ENCODE assay signal across 8 mouse cellular contexts in the genomic region with DNA sequence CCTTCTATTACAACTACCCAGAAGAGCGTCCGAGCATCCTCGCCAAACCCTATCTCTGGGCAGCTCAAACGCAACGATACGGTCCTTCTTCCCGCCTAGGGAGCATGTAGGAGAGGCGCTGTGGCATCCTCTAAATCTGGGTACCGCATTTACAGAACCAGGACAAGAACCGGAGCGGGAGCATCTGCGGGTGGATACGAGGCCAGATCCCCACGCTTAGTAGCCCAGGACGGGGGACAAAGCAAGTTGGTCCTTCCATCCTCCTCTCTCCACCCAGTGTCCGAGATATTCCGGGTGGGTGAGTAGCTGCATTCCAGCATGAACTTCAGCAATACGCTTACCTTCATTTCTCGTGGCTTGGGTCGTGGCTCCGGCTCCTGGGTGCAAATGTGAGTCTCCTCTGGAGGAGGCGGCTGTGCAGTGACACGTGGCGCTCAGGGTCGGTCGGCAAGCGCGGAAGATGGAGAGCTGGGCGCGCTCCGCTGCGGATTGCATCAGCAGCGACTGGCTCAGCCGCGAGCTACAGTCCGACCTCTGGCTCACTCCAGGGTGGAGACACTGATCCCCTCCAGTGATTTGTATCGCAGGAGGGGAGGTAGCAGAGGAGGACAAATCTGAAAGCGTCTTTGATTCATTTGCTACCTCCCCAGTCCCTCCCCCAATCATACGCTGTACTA. TPM values are rescaled to one million over a fixed set of nuclear protein-coding genes. Genes with fewer than 3 reads are reported as not detected.
A peak's percentile ranks its signal among the peaks of the same experiment; 100 is the strongest.
DNase-seq lines count a peak whose midpoint lies in the region; ATAC-seq and TF ChIP-seq lines count a peak whose summit lies in the region.

A gene (minus strand): TSS at position 637 of the 677 bp plus-strand sequence.

- TF ChIP-seq CTCF in bone marrow macrophage, adult 2 months (IDR thresholded peaks at IDR 0.05; ENCODE audit: low read depth, low read length): no peak

- peaks cover 45% of the 10 kb centered on the region for H3K27me3 ChIP-seq in kidney, embryonic 15.5 days
- peaks cover 26% of the 10 kb centered on the region for H3K27me3 ChIP-seq in liver, embryonic 16.5 days (ENCODE audit: control insufficient read depth, insufficient read depth, low read depth, low read length)

- DNase-seq in frontal cortex, postnatal 25 days (ENCODE audit: low spot score in 2 of 2): no peak
- peak; percentile 90 for DNase-seq in A20 (ENCODE audit: low read depth, low spot score)
- DNase-seq in frontal cortex, adult 2 months (ENCODE audit: extremely low spot score in 1 of 2, low spot score in 1 of 2): peak in 1 of 2 experiments; percentile 21
- peak; percentile 40 to 45 for DNase-seq in right cerebral cortex, postnatal 10 days (ENCODE audit: low spot score in 2 of 2)

- H3K27ac ChIP-seq in bone marrow macrophage, adult 2 months (ENCODE audit: insufficient read depth, low read depth, low read length): no peak within 1 kb of the TSS
- H3K27ac ChIP-seq in kidney, embryonic 15.5 days: no peak within 1 kb of the TSS
- H3K27ac ChIP-seq in liver, embryonic 16.5 days (ENCODE audit: low read length): no peak within 1 kb of the TSS

- peak within 1 kb of the TSS; percentile 79 for H3K4me2 ChIP-seq in kidney, embryonic 15.5 days
- H3K4me2 ChIP-seq in liver, embryonic 16.5 days (ENCODE audit: low read depth, low read length): peak within 1 kb of the TSS; percentile 39

- H3K36me3 ChIP-seq in kidney, embryonic 15.5 days: no peaks in the 10 kb centered on the region
- no peaks in the 10 kb centered on the region for H3K36me3 ChIP-seq in liver, embryonic 16.5 days (ENCODE audit: control insufficient read depth, insufficient read depth)

- ATAC-seq in frontal cortex, adult (ENCODE audit: low TSS enrichment): peak; percentile 68
- peak; percentile 87 for ATAC-seq in kidney, embryonic 15.5 days (replicated peaks; ENCODE audit: low FRiP score)
- no peak for ATAC-seq in liver, embryonic 16.5 days (ENCODE audit: low read depth)

- H3K9me3 ChIP-seq in kidney, embryonic 15.5 days (replicated peaks): no peaks in the 10 kb centered on the region
- no peaks in the 10 kb centered on the region for H3K9me3 ChIP-seq in liver, embryonic 16.5 days (replicated peaks; ENCODE audit: control insufficient read depth, low read length)

- peak within 1 kb of the TSS; percentile 41 for H3K9ac ChIP-seq in kidney, embryonic 15.5 days
- no peak within 1 kb of the TSS for H3K9ac ChIP-seq in liver, embryonic 16.5 days (ENCODE audit: low read depth, low read length)

- TF ChIP-seq POLR2A in bone marrow macrophage, adult 2 months (IDR thresholded peaks at IDR 0.05; ENCODE audit: borderline replicate concordance, low read depth, low read length): no peak

- peak within 1 kb of the TSS; percentile 57 for H3K4me3 ChIP-seq in bone marrow macrophage, adult 2 months (ENCODE audit: insufficient read depth, low read length)
- H3K4me3 ChIP-seq in kidney, embryonic 15.5 days (replicated peaks): peak within 1 kb of the TSS; percentile 43
- peak within 1 kb of the TSS; percentile 4 for H3K4me3 ChIP-seq in liver, embryonic 16.5 days (ENCODE audit: low read depth, low read length)

- H3K4me1 ChIP-seq in bone marrow macrophage, adult 2 months (ENCODE audit: control insufficient read depth, insufficient read depth, low read length): peaks cover 4% of the 10 kb centered on the region
- peaks cover 16% of the 10 kb centered on the region for H3K4me1 ChIP-seq in kidney, embryonic 15.5 days
- peaks cover 5% of the 10 kb centered on the region; the same call in 1 of the 2 replicates for H3K4me1 ChIP-seq in liver, embryonic 16.5 days (ENCODE audit: control insufficient read depth, low read depth, low read length)

- WGBS in kidney, embryonic 15.5 days: under 1% methylated on average over 39 of the region's 39 CpGs
- WGBS in liver, embryonic 16.5 days (ENCODE audit: insufficient replicate concordance): under 1% methylated on average over 39 of the region's 39 CpGs

RNA-seq across cellular contexts. Expression of the gene that starts here (rescaled TPM):
- polyA plus RNA-seq in bone marrow macrophage, adult 2 months (2012; ENCODE audit: insufficient read depth, insufficient read length, missing spikeins): 1.1 and 1.7 TPM in 2 replicates
- 33.3 and 38.0 TPM in 2 replicates for polyA plus RNA-seq in frontal cortex, adult 2 months (2012; rRNA removed)
- 9.1 and 9.5 TPM in 2 replicates for polyA plus RNA-seq in kidney, embryonic 15.5 days (2015; fragmentation: Nextera tagmentation; extraction: Ambion mirVana)
- polyA plus RNA-seq in liver, embryonic 16.5 days (2015; fragmentation: Nextera tagmentation; extraction: Ambion mirVana): 0.96 and 1.2 TPM in 2 replicates

Comparison
In these comparisons a context has a peak if more than half of its experiments do, and no peak if none do; other contexts are left out.
1. DNase-seq: peak in A20 (single experiment) and right cerebral cortex, postnatal 10 days (2 of 2); none in frontal cortex, postnatal 25 days (0 of 2).
2. H3K4me3 ChIP-seq: peak in every context shown above with its lines; median percentile 57 in bone marrow macrophage, adult 2 months; 43 in kidney, embryonic 15.5 days; 4 in liver, embryonic 16.5 days.